Mouse (Mus musculus): ENCODE results near the gene Mllt6. TPM values are rescaled to one million over a fixed set of nuclear protein-coding genes. Genes with fewer than 3 reads are reported as not detected.

Gene Mllt6
- total and polyA plus RNA-seq, 3 experiments: 24.3 to 55.6 (median 43.0) TPM

GRCm38 (mm10) chr11:97673148-97673547 lies 9.9 kb downstream of the Mllt6 start:
- Histone ChIP-seq H3K4me3 (replicated peaks in 1 of 3; ENCODE audit: low read depth in 2 of 3, low read length in 2 of 3, poor library complexity in 1 of 3) (no peak overlapping the region), H3K27me3 (replicated peaks) (no peaks in the 10 kb centered on the region), H3K9me3 (replicated peaks; ENCODE audit: low read length) (no peaks in the 10 kb centered on the region), H3K27ac (ENCODE audit: insufficient read depth, low read depth) (no peak overlapping the region), H3K4me1 (ENCODE audit: control insufficient read depth in 1 of 2, insufficient read depth in 2 of 2) (peaks cover 3 to 20% of the 10 kb centered on the region in 2 experiments; a peak in 1 of 4 replicates), H3K4me2 (ENCODE audit: insufficient read depth, low read depth, poor library complexity, severe bottlenecking) (no peak overlapping the region), H3K9ac (ENCODE audit: insufficient read depth, low read depth) (no peak overlapping the region), H3K36me3 (replicated peaks in 1 of 2; ENCODE audit: control insufficient read depth in 1 of 2, insufficient read depth in 1 of 2, low read length in 1 of 2) (peaks cover 99 to 100% of the 10 kb centered on the region in 2 experiments), H3K79me2 (replicated peaks; ENCODE audit: control insufficient read depth, extremely low read depth, insufficient read depth, poor library complexity, severe bottlenecking) (no peaks in the 10 kb centered on the region)
- dilution Hi-C loops (cut with MboI; ENCODE audit: extremely low pct_ligation_motif_present, extremely low pct_unique_long_range_greater_than_20kb, low sequenced_read_pairs): no loop called here
- DNase-seq (ENCODE audit: extremely low read depth): no peak
- in situ Hi-C loops (cut with MboI; ENCODE audit: low pct_ligation_motif_present, low pct_unique_long_range_greater_than_20kb, low sequenced_read_pairs): no loop called here
- TF ChIP-seq UBTF (IDR thresholded peaks at IDR 0.05; ENCODE audit: low read depth, low read length) (no peak), MAX (IDR thresholded peaks at IDR 0.05; ENCODE audit: low read length) (no peak), MEF2A (IDR thresholded peaks at IDR 0.05; ENCODE audit: borderline replicate concordance, low read depth, low read length) (no peak), MXI1 (IDR thresholded peaks at IDR 0.05; ENCODE audit: low read depth, low read length) (no peak), CTCF (conservative IDR thresholded peaks at IDR 0.05 in 1 of 2, IDR thresholded peaks at IDR 0.05 in 1 of 2; ENCODE audit: low read depth in 2 of 2, low read length in 2 of 2) (no peak), USF1 (IDR thresholded peaks at IDR 0.05; ENCODE audit: low read depth, low read length) (no peak), TBP (conservative IDR thresholded peaks at IDR 0.05; ENCODE audit: low read depth, low read length) (no peak), PAX5 (IDR thresholded peaks at IDR 0.05; ENCODE audit: low read length) (no peak), ZMIZ1 (IDR thresholded peaks at IDR 0.05; ENCODE audit: low read depth, low read length) (no peak), RCOR1 (conservative IDR thresholded peaks at IDR 0.05; ENCODE audit: low read depth, low read length) (no peak), SMC3 (IDR thresholded peaks at IDR 0.05; ENCODE audit: low read depth, low read length) (no peak), JUN (IDR thresholded peaks at IDR 0.05; ENCODE audit: insufficient read depth, low read depth, low read length) (no peak), POLR2AphosphoS2 (IDR thresholded peaks at IDR 0.05; ENCODE audit: low read depth, low read length) (no peak), NELFE (IDR thresholded peaks at IDR 0.05; ENCODE audit: low read depth, low read length) (no peak), NRF1 (IDR thresholded peaks at IDR 0.05; ENCODE audit: low read depth, low read length) (no peak), MAFK (IDR thresholded peaks at IDR 0.05; ENCODE audit: insufficient replicate concordance, low read length) (no peak), KAT2A (IDR thresholded peaks at IDR 0.05; ENCODE audit: insufficient replicate concordance, low read length) (no peak), E2F4 (IDR thresholded peaks at IDR 0.05; ENCODE audit: insufficient replicate concordance, low read depth, low read length) (no peak), MYC (IDR thresholded peaks at IDR 0.05; ENCODE audit: low read depth, low read length) (no peak), IRF4 (IDR thresholded peaks at IDR 0.05; ENCODE audit: low read depth, low read length) (no peak)

GRCm38 (mm10) chr11:97676050-97676754 lies 13.0 kb downstream of the Mllt6 start:
- Histone ChIP-seq H3K36me3 (replicated peaks in 1 of 2; ENCODE audit: control insufficient read depth in 1 of 2, insufficient read depth in 1 of 2, low read length in 1 of 2) (peaks cover 94 to 99% of the 10 kb centered on the region in 2 experiments), H3K27ac (ENCODE audit: insufficient read depth, low read depth) (no peak overlapping the region), H3K4me1 (ENCODE audit: control insufficient read depth in 1 of 2, insufficient read depth in 2 of 2) (peaks cover 0 to under 1% of the 10 kb centered on the region in 2 experiments; a peak in 1 of 4 replicates), H3K79me2 (replicated peaks; ENCODE audit: control insufficient read depth, extremely low read depth, insufficient read depth, poor library complexity, severe bottlenecking) (no peaks in the 10 kb centered on the region), H3K27me3 (replicated peaks) (no peaks in the 10 kb centered on the region), H3K4me2 (ENCODE audit: insufficient read depth, low read depth, poor library complexity, severe bottlenecking) (no peak overlapping the region), H3K4me3 (replicated peaks in 1 of 3; ENCODE audit: low read depth in 2 of 3, low read length in 2 of 3, poor library complexity in 1 of 3) (no peak overlapping the region), H3K9ac (ENCODE audit: insufficient read depth, low read depth) (no peak overlapping the region), H3K9me3 (replicated peaks; ENCODE audit: low read length) (no peaks in the 10 kb centered on the region)
- in situ Hi-C loops (cut with MboI; ENCODE audit: low pct_ligation_motif_present, low pct_unique_long_range_greater_than_20kb, low sequenced_read_pairs) (no loop called here), dilution Hi-C loops (cut with MboI; ENCODE audit: extremely low pct_ligation_motif_present, extremely low pct_unique_long_range_greater_than_20kb, low sequenced_read_pairs) (no loop called here)
- DNase-seq (ENCODE audit: extremely low read depth): no peak
- TF ChIP-seq MEF2A (IDR thresholded peaks at IDR 0.05; ENCODE audit: borderline replicate concordance, low read depth, low read length): no peak
- TF ChIP-seq MAZ (IDR thresholded peaks at IDR 0.05; ENCODE audit: low read depth, low read length): no peak
